Mouse (Mus musculus) embryonic fibroblast, embryonic 13.5 days (primary cell): ENCODE measurements at regions not wholly inside any gene's neighbourhood (a gene's known extent, or its start where the extent isn't known, plus 50 kb on each side); places are given as distances from the start of the nearest gene placed in this dataset.

ENCODE experiments used
- H3K27ac ChIP-seq: 2 replicates; pipeline ENCODE4 v1.5.1; 2012; ENCODE audit warnings: low read length, control low read depth, inconsistent platforms; ENCODE audit not compliant: insufficient read depth
- H3K4me1 ChIP-seq: 2 replicates; pipeline ENCODE4 v1.6.1; 2011; ENCODE audit warnings: low read length; ENCODE audit not compliant: control insufficient read depth, insufficient read depth
- H3K4me3 ChIP-seq: 2 replicates; pipeline ENCODE4 v1.5.1; 2011; ENCODE audit warnings: mild to moderate bottlenecking, control low read depth, low read length; ENCODE audit not compliant: insufficient read depth
- CTCF ChIP-seq: IDR thresholded peaks from 2 replicates; pipeline ENCODE4 v1.5.1; 2011; ENCODE audit warnings: mild to moderate bottlenecking, control low read depth, low read length, moderate library complexity, borderline replicate concordance; ENCODE audit not compliant: insufficient read depth
- POLR2A ChIP-seq: IDR thresholded peaks from 2 replicates; pipeline ENCODE4 v1.6.1; 2011; ENCODE audit warnings: low read depth, mild to moderate bottlenecking, control low read depth, low read length, moderate library complexity

DNA sequence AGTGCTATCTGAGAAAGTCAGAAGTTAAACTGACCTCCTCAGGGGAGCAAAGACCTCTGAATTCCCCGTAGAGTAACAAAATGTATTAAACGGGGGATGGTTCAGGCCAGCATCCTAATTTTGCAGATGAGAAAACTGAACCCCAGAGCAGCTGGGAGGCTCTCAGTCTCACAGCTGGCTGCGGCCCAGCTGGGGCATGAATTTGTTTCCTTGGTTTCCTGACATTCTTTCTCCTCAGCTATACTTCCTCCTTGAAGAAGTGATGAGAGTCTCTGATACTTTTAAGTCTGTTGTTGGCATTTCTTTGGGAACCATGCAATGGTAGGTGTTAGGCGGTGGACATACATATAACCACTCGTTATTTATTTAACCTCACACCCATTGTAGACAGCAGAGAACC, 162.9 kb upstream of the Ccdc122 start:
- Histone ChIP-seq H3K27ac (peak overlapping the region; percentile 74), H3K4me1 (peaks cover 25% of the 10 kb centered on the region), H3K4me3 (no peak overlapping the region)
- no peak for TF ChIP-seq POLR2A
- no peak for TF ChIP-seq CTCF

DNA sequence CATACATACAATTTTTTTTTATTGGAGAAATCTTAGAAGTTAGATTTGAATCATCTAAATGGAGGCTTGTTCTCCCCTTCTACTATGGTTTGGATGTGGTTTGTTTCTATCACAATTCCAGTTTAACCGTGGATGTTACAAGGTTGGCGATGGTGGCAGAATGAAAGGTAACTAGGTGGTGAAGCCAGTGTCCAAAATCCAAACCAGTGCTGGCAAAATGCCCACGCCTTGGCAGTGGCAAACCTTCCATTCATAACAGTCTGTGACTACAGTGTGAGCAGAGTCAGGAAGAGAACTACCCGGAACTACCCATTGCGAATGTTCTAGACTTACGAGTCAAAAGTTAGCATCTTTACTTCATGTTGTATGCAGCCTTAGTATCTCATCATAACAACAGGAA, 163.6 kb upstream of the Ccdc122 start:
- Histone ChIP-seq H3K4me1 (peaks cover 25% of the 10 kb centered on the region), H3K27ac (no peak overlapping the region), H3K4me3 (no peak overlapping the region)
- no peak for TF ChIP-seq POLR2A
- no peak for TF ChIP-seq CTCF

- Histone ChIP-seq H3K27ac (no peak overlapping the region), H3K4me3 (no peak overlapping the region), H3K4me1 (peaks cover 25% of the 10 kb centered on the region)
- TF ChIP-seq POLR2A = no peak
- no peak for TF ChIP-seq CTCF
These were observed 164.1 kb upstream of the Ccdc122 start for GRCm38 (mm10) chr14:76872510-76872909.

- H3K4me1 ChIP-seq = no peaks in the 10 kb centered on the region
- no peak overlapping the region for H3K27ac ChIP-seq
- TF ChIP-seq POLR2A (no peak), CTCF (no peak)
- no peak overlapping the region for H3K4me3 ChIP-seq
These were observed 167.7 kb upstream of the Ccdc122 start for GRCm38 (mm10) chr14:76868831-76869230.

DNA sequence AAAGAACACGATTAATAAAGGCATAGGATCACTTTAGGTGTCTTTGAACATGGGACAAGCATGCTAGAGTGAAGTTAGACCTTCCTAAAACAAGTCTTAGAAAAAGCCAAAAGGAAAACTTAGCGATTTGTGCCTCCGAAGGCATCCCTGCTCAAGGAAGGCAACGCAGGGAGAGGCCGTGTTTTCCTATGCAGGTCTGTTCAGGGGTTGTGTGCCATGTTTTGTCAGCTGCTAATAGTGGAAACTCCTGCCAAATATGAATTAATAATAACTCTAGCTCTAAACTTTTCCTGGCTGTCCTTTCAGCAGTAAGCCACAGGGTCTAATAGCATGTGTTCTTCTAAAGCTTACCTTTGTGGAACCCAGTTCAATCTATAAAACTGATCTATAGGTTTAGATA, 168.4 kb upstream of the Ccdc122 start:
- Histone ChIP-seq H3K27ac (no peak overlapping the region), H3K4me1 (no peaks in the 10 kb centered on the region), H3K4me3 (no peak overlapping the region)
- TF ChIP-seq POLR2A = no peak
- no peak for TF ChIP-seq CTCF

DNA sequence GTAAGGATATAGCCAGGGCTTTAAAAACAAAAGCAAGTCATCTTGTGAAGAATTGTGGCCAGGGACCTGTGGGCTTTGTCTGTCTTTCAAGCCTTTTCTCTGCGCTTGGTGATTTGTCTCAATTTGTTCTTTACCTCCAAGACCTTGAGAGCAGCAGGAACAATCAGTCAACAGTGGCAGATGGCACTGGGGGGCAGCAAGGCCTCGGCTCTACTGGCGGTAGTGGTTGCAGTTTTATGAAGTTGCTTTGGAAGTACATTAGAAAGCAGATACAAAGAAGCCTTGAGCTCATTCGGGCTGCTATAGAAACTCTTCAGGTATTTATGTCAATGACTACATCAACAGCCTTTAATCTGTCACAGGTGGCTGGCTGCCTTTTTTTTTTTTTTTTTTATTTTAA, 171.9 kb upstream of the Ccdc122 start:
- H3K4me1 ChIP-seq = no peaks in the 10 kb centered on the region
- H3K4me3 ChIP-seq = no peak overlapping the region
- TF ChIP-seq CTCF = no peak
- no peak for TF ChIP-seq POLR2A
- no peak overlapping the region for H3K27ac ChIP-seq

GRCm38 (mm10) chr14:76863035-76863706, 173.4 kb upstream of the Ccdc122 start:
- TF ChIP-seq CTCF = no peak
- no peak for TF ChIP-seq POLR2A
- no peak overlapping the region for H3K4me3 ChIP-seq
- no peak overlapping the region for H3K27ac ChIP-seq
- no peaks in the 10 kb centered on the region for H3K4me1 ChIP-seq

- no peaks in the 10 kb centered on the region for H3K4me1 ChIP-seq
- H3K27ac ChIP-seq = peak overlapping the region; percentile 7; the same call in 1 of the 2 replicates
- no peak for TF ChIP-seq CTCF
- H3K4me3 ChIP-seq = no peak overlapping the region
These were observed 178.2 kb upstream of the Ccdc122 start for GRCm38 (mm10) chr14:76858396-76858795.

DNA sequence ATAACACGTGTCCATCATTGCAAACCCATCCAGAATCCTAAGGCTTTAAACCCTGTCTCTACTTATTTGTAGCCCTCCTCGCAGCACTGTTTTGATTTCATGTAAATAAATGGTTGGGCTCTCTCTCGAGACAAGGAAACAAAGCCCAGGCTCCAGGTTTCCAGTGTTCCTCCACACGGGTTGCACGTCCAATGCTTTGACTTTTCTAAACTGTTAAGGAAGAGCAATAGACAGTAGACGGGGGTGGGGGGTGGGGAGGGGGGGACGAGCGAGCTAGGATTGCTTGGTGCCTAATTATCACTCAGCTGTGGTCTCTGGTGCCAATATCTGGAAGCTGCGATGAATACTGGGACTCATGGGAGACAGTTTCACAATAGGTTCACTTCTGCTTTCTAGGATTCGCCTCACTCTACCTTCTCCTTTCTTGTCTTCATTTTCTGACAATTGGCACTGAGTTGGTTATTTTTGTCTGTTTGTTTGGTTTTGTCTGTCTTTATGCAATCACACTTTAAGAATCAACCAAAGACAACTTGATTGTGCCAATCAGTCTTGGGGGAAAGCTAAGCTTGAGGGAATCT, 179.3 kb upstream of the Ccdc122 start:
- TF ChIP-seq CTCF (no peak), POLR2A (no peak)
- H3K27ac ChIP-seq = no peak overlapping the region

DNA sequence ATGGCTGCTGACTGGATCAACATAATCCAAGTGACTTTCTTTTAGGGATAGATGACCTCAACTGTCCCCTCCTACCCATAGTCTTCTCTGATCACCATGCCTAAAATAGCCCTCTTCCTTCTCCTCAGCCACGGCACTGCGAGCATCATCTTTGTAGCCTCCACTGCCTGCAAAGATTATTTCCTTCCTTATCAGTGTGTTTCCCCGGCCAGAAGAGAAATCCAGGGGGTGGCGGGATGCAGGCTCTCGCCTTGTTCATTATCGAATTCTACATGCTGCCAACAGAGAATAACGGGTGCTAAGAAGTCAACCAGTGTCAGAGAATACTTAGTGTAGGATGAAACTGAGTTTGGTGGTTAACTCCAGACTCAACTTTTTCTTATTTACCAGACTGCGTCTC, 180.0 kb upstream of the Ccdc122 start:
- Histone ChIP-seq H3K4me1 (no peaks in the 10 kb centered on the region), H3K27ac (no peak overlapping the region), H3K4me3 (no peak overlapping the region)
- TF ChIP-seq CTCF = no peak

More for the DNA sequence above, 179.3 kb upstream of the Ccdc122 start:
- Histone ChIP-seq H3K4me1 (no peaks in the 10 kb centered on the region), H3K4me3 (no peak overlapping the region)
